Mouse (Mus musculus): Measurements from ENCODE around the gene Ddx31. TPM values are rescaled to one million over a fixed set of nuclear protein-coding genes. Genes with fewer than 3 reads are reported as not detected.

Ddx31 gene
- polyA plus RNA-seq, 1 experiment from 2014 or later, result 16.5 TPM

DNA sequence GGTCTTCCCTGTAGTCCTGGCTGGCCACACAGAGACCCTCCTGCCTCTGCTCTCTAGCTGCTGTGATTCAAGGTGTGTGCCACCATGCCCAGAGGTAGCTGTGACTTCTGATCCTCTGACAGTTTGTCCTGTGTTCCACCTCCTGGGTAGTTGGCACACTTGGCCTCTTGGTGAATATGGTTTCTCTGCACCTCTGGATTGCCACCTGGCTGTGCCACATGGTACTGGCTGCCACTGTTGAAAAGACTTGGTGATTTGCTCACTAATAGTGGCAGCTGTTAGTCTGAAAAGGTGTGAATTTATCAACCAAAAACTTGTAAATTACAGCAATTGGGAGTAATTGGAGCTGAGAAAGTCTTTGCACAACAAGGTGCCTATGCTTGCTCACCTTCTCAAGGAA, 23.7 kb downstream of the Ddx31 start:
- Histone ChIP-seq H3K9ac (no peak overlapping the region), H3K27ac (ENCODE audit: low read depth) (no peak overlapping the region), H3K4me1 (ENCODE audit: insufficient read depth) (no peaks in the 10 kb centered on the region), H3K9me3 (ENCODE audit: low read depth, low read length) (no peaks in the 10 kb centered on the region), H3K36me3 (ENCODE audit: insufficient read depth) (peaks cover 89% of the 10 kb centered on the region), H3K27me3 (ENCODE audit: insufficient read depth, low read length) (no peaks in the 10 kb centered on the region), H3K4me3 (ENCODE audit: low read depth, low read length) (no peak overlapping the region), H3K4me2 (no peak overlapping the region)
- no peak for ATAC-seq (ENCODE audit: insufficient read depth)
- no peak for DNase-seq
- TF ChIP-seq CTCF (IDR thresholded peaks at IDR 0.05; ENCODE audit: low read depth), result 0 out of 2 replicates have a peak, but pooled peaks have one; percentile 26

DNA sequence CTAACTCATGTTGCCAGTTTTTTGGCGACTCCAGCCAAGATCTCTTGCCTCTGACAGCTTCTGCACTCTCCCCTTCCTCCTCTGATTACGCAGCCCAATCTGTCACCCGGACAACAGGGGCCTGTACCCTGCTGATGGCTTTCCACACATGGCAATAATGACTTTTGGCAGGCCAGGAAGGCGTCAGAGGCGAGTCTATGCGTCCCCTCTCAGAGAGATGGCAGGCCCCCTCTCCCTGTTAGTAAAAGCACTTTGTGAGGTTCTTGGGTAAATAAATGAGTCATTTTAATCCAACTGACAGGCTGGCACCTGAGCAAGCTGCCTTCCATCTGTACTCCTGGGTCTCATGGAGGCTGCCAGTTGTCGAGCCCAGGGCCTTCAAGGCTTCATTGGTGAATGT, 27.3 kb downstream of the Ddx31 start:
- DNase-seq (peak; percentile 4), ATAC-seq (ENCODE audit: insufficient read depth) (no peak)
- no peak overlapping the region for H3K27ac ChIP-seq (ENCODE audit: low read depth)
- H3K27me3 ChIP-seq (ENCODE audit: insufficient read depth, low read length), result no peaks in the 10 kb centered on the region
- no peak overlapping the region for H3K4me3 ChIP-seq (ENCODE audit: low read depth, low read length)
- no peaks in the 10 kb centered on the region for H3K4me1 ChIP-seq (ENCODE audit: insufficient read depth)
- H3K9me3 ChIP-seq (ENCODE audit: low read depth, low read length), result no peaks in the 10 kb centered on the region
- H3K4me2 ChIP-seq, result no peak overlapping the region
- H3K9ac ChIP-seq, result no peak overlapping the region
- WGBS, result 56% methylated on average over 7 of the region's 7 CpGs
- peaks cover 63% of the 10 kb centered on the region for H3K36me3 ChIP-seq (ENCODE audit: insufficient read depth)
- TF ChIP-seq CTCF (IDR thresholded peaks at IDR 0.05; ENCODE audit: low read depth), result no peak

DNA sequence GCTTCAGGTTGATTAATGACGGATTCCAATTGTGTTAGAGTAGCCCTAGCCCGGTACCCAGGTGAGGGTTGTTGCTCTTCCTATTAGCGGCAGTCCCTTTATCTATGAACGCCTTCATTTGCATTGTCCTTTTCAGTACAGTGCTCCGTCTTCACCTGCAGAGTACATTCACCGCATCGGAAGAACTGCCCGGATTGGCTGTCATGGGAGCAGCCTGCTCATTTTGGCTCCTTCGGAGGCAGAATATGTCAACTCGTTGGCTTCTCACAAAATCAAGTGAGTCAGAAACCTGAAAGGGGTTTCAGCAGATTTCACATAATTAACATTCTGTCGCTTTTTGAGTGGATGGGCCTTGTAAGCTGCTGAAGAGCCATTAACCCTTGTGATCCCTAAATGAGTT, 35.3 kb downstream of the Ddx31 start:
- H3K27me3 ChIP-seq (ENCODE audit: insufficient read depth, low read length), result no peaks in the 10 kb centered on the region
- 88% methylated on average over 11 of the region's 11 CpGs for WGBS

DNA sequence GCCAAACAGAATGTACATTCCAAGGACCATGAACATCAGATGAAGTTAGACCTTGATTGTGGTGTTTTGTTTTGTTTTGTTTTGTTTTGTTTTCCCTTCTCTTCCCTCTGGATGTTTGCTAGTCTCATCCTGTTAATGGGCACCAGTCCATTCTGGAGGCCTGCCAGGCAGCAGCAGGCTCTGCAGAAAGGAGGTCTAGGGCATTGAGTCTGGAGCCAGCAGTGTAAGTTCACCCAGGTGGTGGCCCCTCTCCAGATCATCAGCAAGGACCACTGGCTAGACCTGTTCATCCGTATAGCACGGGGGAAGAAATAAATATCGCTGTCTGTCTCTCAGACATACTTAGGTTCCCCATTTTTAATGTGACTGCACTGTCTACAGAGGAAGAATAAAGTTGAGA, 41.1 kb downstream of the Ddx31 start:
- H3K36me3 ChIP-seq (ENCODE audit: insufficient read depth), result peaks cover 62% of the 10 kb centered on the region
- WGBS, result 93% methylated on average over 3 of the region's 3 CpGs
- no peak for ATAC-seq (ENCODE audit: insufficient read depth)

More for the DNA sequence above, 35.3 kb downstream of the Ddx31 start:
- Histone ChIP-seq H3K27ac (ENCODE audit: low read depth) (no peak overlapping the region), H3K4me3 (ENCODE audit: low read depth, low read length) (no peak overlapping the region), H3K9ac (no peak overlapping the region), H3K4me1 (ENCODE audit: insufficient read depth) (no peaks in the 10 kb centered on the region), H3K4me2 (no peak overlapping the region), H3K36me3 (ENCODE audit: insufficient read depth) (peaks cover 56% of the 10 kb centered on the region), H3K9me3 (ENCODE audit: low read depth, low read length) (no peaks in the 10 kb centered on the region)
- DNase-seq, result no peak
- no peak for TF ChIP-seq CTCF (IDR thresholded peaks at IDR 0.05; ENCODE audit: low read depth)
- ATAC-seq (ENCODE audit: insufficient read depth), result no peak

DNA sequence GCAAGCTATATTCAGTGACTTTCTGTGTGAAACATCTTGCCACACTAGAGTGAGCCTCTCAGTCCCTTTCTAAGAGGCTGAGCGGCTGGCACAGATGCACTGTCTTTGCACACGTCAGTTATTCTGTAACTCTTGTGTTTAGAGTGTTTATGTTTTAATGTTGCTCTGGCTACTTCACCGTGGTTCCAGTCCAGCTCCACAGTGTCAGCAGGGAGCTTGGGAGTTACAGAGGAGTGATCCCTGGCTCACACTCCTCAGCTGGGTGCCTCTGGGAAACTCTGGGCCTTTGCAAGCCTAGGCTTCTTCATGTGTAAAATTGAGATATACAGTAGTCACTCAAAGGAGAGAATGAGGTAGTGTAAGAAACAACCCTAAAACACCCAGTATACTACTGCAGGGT, 41.8 kb downstream of the Ddx31 start:
- Histone ChIP-seq H3K36me3 (ENCODE audit: insufficient read depth) (peaks cover 58% of the 10 kb centered on the region), H3K9ac (no peak overlapping the region), H3K4me1 (ENCODE audit: insufficient read depth) (no peaks in the 10 kb centered on the region), H3K4me3 (ENCODE audit: low read depth, low read length) (no peak overlapping the region), H3K4me2 (no peak overlapping the region), H3K27ac (ENCODE audit: low read depth) (no peak overlapping the region), H3K27me3 (ENCODE audit: insufficient read depth, low read length) (no peaks in the 10 kb centered on the region), H3K9me3 (ENCODE audit: low read depth, low read length) (no peaks in the 10 kb centered on the region)
- ATAC-seq (ENCODE audit: insufficient read depth) (no peak), DNase-seq (no peak)
- TF ChIP-seq CTCF (IDR thresholded peaks at IDR 0.05; ENCODE audit: low read depth), result no peak
- WGBS, result 81% methylated on average over 3 of the region's 3 CpGs

More for the DNA sequence above, 41.1 kb downstream of the Ddx31 start:
- H3K27me3 ChIP-seq (ENCODE audit: insufficient read depth, low read length), result no peaks in the 10 kb centered on the region
- no peaks in the 10 kb centered on the region for H3K4me1 ChIP-seq (ENCODE audit: insufficient read depth)
- H3K27ac ChIP-seq (ENCODE audit: low read depth), result no peak overlapping the region
- no peak overlapping the region for H3K4me2 ChIP-seq
- no peak overlapping the region for H3K9ac ChIP-seq
- DNase-seq, result no peak
- H3K4me3 ChIP-seq (ENCODE audit: low read depth, low read length), result no peak overlapping the region
- H3K9me3 ChIP-seq (ENCODE audit: low read depth, low read length), result no peaks in the 10 kb centered on the region
- TF ChIP-seq CTCF (IDR thresholded peaks at IDR 0.05; ENCODE audit: low read depth), result no peak

DNA sequence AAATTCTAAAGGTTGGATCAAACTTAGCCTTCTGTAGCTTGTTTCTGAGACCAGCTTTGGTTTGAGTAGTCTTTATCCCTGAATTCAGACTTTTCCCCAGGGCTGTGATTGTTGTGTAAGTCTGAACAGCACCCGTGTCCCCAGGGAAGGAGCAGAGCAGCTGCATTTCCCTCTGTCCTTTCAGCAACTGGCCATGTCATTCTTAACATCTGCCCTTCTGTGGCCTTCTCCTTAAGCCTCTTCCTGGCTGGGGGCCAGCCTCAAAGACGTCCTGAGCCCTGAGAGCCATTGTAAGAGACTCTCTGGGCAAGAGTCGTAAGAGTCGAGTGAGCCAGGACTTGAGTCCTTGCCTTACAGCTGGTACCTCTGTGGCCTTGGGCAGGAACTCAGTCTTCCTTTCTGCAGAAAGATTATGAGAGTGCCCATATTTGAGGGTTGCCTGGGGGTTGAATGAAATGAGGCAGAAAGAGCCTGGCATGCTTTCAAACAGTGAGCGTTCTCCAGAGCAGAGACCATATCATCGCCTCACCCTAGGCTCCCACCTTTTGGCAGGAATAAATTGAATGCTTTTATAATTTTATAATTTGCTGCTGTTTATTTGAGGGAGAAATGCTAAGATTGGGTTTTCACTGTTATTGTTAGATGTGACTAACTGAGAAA, 42.8 kb downstream of the Ddx31 start:
- Histone ChIP-seq H3K4me3 (ENCODE audit: low read depth, low read length) (no peak overlapping the region), H3K4me2 (no peak overlapping the region), H3K27me3 (ENCODE audit: insufficient read depth, low read length) (no peaks in the 10 kb centered on the region), H3K36me3 (ENCODE audit: insufficient read depth) (peaks cover 63% of the 10 kb centered on the region), H3K4me1 (ENCODE audit: insufficient read depth) (no peaks in the 10 kb centered on the region), H3K27ac (ENCODE audit: low read depth) (no peak overlapping the region), H3K9me3 (ENCODE audit: low read depth, low read length) (no peaks in the 10 kb centered on the region), H3K9ac (no peak overlapping the region)
- no peak for TF ChIP-seq CTCF (IDR thresholded peaks at IDR 0.05; ENCODE audit: low read depth)
- 72% methylated on average over 6 of the region's 6 CpGs for WGBS
- ATAC-seq (ENCODE audit: insufficient read depth) (no peak), DNase-seq (peak; percentile 11)

DNA sequence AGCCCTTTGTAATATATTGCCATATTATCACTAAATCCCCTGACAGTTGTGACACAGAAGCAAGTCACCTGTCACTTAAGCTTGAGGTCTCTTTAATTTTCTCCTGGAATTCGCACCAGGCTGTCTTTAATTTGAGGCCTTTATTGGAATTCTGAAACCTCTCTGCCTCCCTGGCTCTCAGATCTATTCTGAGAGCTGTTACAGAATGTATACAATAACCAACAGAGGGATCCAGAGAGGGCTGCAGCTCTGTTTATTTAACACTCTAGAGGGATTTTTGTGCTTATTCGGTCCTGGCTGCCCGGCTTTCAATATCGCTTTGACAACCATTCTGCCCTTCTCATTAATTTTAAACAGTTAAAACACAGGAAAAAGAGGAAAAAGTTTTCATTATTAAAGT, 44.7 kb downstream of the Ddx31 start:
- no peaks in the 10 kb centered on the region for H3K4me1 ChIP-seq (ENCODE audit: insufficient read depth)
- H3K36me3 ChIP-seq (ENCODE audit: insufficient read depth), result peaks cover 63% of the 10 kb centered on the region
- H3K27me3 ChIP-seq (ENCODE audit: insufficient read depth, low read length), result no peaks in the 10 kb centered on the region
- WGBS, result 34% methylated on average over 4 of the region's 4 CpGs
- ATAC-seq (ENCODE audit: insufficient read depth) (no peak), DNase-seq (peak; percentile 21)
- H3K9ac ChIP-seq, result no peak overlapping the region
- H3K4me3 ChIP-seq (ENCODE audit: low read depth, low read length), result no peak overlapping the region
- H3K9me3 ChIP-seq (ENCODE audit: low read depth, low read length), result no peaks in the 10 kb centered on the region
- H3K27ac ChIP-seq (ENCODE audit: low read depth), result no peak overlapping the region
- no peak overlapping the region for H3K4me2 ChIP-seq
- no peak; the same call in 1 of the 2 replicates for TF ChIP-seq CTCF (IDR thresholded peaks at IDR 0.05; ENCODE audit: low read depth)

Data from lung, embryonic 14.5 days (tissue).